Mouse (Mus musculus) limb, embryonic 12.5 days (tissue): Measurements from ENCODE around the gene Comt. TPM values are rescaled to one million over a fixed set of nuclear protein-coding genes. Genes with fewer than 3 reads are reported as not detected.

Source experiments
- ATAC-seq: fragments of 200-750 bp; cut with Nextera tagmentation; 2 replicates; pipeline ENCODE4 v1.8.0; 2017; ENCODE audit warnings: low read depth, moderate TSS enrichment; ENCODE audit not compliant: insufficient number of reproducible peaks, insufficient read depth, low FRiP score, low TSS enrichment
- H3K27ac ChIP-seq: fragments of 300-500 bp; sonication (generic); 2 replicates; pipeline ENCODE4 v1.5.1; 2016; ENCODE audit warnings: mild to moderate bottlenecking, moderate library complexity
- H3K27me3 ChIP-seq: fragments of 300-500 bp; sonication (generic); 2 replicates; pipeline ENCODE4 v1.6.1; 2016; ENCODE audit warnings: mild to moderate bottlenecking, moderate library complexity
- H3K36me3 ChIP-seq: fragments of 300-500 bp; sonication (generic); 2 replicates; pipeline ENCODE4 v1.6.1; 2016; ENCODE audit warnings: mild to moderate bottlenecking, moderate library complexity
- H3K4me1 ChIP-seq: fragments of 300-500 bp; sonication (generic); replicated peaks from 2 replicates; pipeline ENCODE4 v1.6.1; 2016
- H3K4me2 ChIP-seq: fragments of 300-500 bp; sonication (generic); 2 replicates; pipeline ENCODE4 v1.6.1; 2016; ENCODE audit warnings: mild to moderate bottlenecking, moderate library complexity
- H3K4me3 ChIP-seq: fragments of 300-500 bp; sonication (generic); replicated peaks from 2 replicates; pipeline ENCODE4 v1.5.1; 2016; ENCODE audit warnings: mild to moderate bottlenecking
- H3K9ac ChIP-seq: fragments of 300-500 bp; sonication (generic); replicated peaks from 2 replicates; pipeline ENCODE4 v1.6.1; 2016; ENCODE audit warnings: mild to moderate bottlenecking, moderate library complexity
- H3K9me3 ChIP-seq: fragments of 300-500 bp; sonication (generic); 2 replicates; pipeline ENCODE4 v1.6.1; 2016; ENCODE audit warnings: mild to moderate bottlenecking, moderate library complexity
- WGBS: fragments of 180-500 bp; shearing (Covaris S2); methylation state at CpG from one replicate; pipeline ENCODE4 v1.1.7; 2016; 5-methylcytosine and 5-hydroxymethylcytosine counted together
- polyA plus RNA-seq: library from polyadenylated mRNA; unstranded; fragments of >200 nt; fragmentation: Nextera tagmentation; extraction: Ambion mirVana; gene quantifications from 2 replicates; pipeline ENCODE4 v1.2.1, GENCODE M21; 2016

Comt gene
- polyA plus RNA-seq, 1 experiment from 2014 or later, result 66.5 TPM

GRCm38 (mm10) chr16:18459955-18460370, 33.3 kb upstream of the Comt start:
- H3K9me3 ChIP-seq, result no peaks in the 10 kb centered on the region
- peak; percentile 44 for ATAC-seq
- H3K4me2 ChIP-seq, result peak overlapping the region; percentile 40
- H3K4me3 ChIP-seq, result no peak overlapping the region
- 1% methylated on average over 11 of the region's 11 CpGs for WGBS
- H3K27me3 ChIP-seq, result peaks cover 10% of the 10 kb centered on the region; the same call in 1 of the 2 replicates
- H3K36me3 ChIP-seq, result peaks cover 7% of the 10 kb centered on the region; the same call in 1 of the 2 replicates
- peaks cover 30% of the 10 kb centered on the region for H3K4me1 ChIP-seq
- H3K27ac ChIP-seq, result peak overlapping the region; percentile 56
- no peak overlapping the region; the same call in 1 of the 2 replicates for H3K9ac ChIP-seq

DNA sequence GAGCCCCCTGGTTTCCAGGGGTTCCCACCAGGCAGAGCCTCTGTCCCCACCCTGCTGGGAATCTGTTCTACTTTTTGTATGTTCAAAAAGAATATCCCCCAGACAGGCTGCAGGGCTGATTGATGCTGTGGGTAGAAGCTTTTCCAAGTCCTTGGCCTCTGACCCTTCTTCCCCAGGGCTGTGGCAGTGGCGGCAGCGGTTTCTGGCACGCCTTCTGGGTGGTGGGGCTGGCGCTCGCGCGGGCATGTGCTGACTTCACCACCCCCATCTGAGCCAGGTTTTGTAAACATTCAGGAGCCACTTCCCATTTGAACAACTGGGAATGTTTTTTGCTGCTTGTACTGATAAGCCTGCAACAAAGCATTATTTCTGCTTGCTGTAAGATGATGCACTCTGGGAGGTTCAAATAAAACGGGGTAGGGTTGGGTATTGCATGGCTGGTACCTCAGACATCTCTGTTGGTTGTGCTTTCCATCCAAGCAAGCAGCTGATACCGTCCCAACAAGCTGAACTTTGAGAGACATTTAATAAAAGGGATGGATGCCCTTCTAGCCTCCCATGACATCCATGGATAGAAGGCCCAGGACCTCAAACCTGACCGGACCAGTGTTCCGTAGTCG, 32.8 kb upstream of the Comt start:
- H3K27me3 ChIP-seq, result peaks cover 10% of the 10 kb centered on the region; the same call in 1 of the 2 replicates
- peaks cover 30% of the 10 kb centered on the region for H3K4me1 ChIP-seq
- 17% methylated on average over 12 of the region's 12 CpGs for WGBS

DNA sequence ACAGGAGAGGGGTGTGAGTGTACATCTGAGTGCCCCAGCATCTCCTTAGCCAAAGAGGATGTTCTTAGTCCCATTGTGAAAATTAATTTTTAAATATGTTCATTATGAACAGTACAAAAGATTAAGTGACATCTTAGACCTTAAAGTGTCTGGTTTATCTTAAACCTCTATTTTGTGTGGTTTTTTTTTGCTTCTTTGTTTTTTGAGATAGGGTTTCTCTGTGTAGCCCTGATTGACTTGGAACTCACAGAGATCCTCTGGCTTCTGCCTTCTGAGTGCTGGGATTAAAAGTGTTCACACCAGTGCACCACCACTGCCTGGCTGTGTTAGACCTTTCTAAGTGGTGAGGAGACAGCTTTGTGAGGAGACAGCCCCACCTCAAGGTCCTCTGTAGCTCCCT, 32.0 kb upstream of the Comt start:
- H3K4me3 ChIP-seq, result no peak overlapping the region
- no peak overlapping the region for H3K4me2 ChIP-seq
- no peak overlapping the region for H3K9ac ChIP-seq
- peaks cover 14% of the 10 kb centered on the region; the same call in 1 of the 2 replicates for H3K36me3 ChIP-seq
- peaks cover 27% of the 10 kb centered on the region for H3K4me1 ChIP-seq
- H3K9me3 ChIP-seq, result no peaks in the 10 kb centered on the region
- no peak overlapping the region; the same call in 1 of the 2 replicates for H3K27ac ChIP-seq
- ATAC-seq, result no peak
- peaks cover 10% of the 10 kb centered on the region; the same call in 1 of the 2 replicates for H3K27me3 ChIP-seq

More for the DNA sequence above, 32.8 kb upstream of the Comt start:
- no peak overlapping the region for H3K4me3 ChIP-seq
- no peaks in the 10 kb centered on the region for H3K9me3 ChIP-seq
- H3K36me3 ChIP-seq, result peaks cover 12% of the 10 kb centered on the region; the same call in 1 of the 2 replicates
- peak overlapping the region; percentile 56 for H3K27ac ChIP-seq
- H3K4me2 ChIP-seq, result peak overlapping the region; percentile 40
- peak; percentile 5; the same call in 1 of the 2 replicates for ATAC-seq
- H3K9ac ChIP-seq, result no peak overlapping the region; the same call in none of the 2 replicates

DNA sequence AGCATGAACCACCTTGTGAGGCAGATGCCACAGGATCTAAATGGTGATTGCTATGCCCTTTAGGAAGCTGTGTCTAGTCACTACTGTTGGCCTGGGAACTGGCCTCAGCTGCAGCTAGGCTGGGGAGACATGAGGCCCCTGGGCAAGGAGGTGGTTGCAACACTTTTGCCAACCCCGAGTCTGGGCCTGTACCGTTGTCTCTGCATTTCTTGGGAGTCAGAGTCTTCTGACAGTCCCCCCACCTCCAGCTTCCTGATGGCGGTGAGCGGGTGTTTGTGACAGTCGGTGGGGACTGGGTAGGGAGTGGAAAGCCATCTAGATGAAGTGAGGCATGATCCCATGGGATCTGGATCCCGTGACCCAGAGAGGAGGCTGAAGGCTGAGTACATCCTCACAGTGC, 28.8 kb upstream of the Comt start:
- H3K36me3 ChIP-seq, result peaks cover 14% of the 10 kb centered on the region; the same call in 1 of the 2 replicates
- no peak overlapping the region for H3K27ac ChIP-seq
- WGBS, result 91% methylated on average over 6 of the region's 6 CpGs
- no peaks in the 10 kb centered on the region for H3K9me3 ChIP-seq
- H3K4me2 ChIP-seq, result no peak overlapping the region
- H3K4me1 ChIP-seq, result peaks cover 23% of the 10 kb centered on the region
- H3K4me3 ChIP-seq, result no peak overlapping the region
- H3K9ac ChIP-seq, result no peak overlapping the region
- peaks cover 9% of the 10 kb centered on the region; the same call in 1 of the 2 replicates for H3K27me3 ChIP-seq
- ATAC-seq, result no peak

- H3K36me3 ChIP-seq, result peaks cover 14% of the 10 kb centered on the region; the same call in 1 of the 2 replicates
- peaks cover 13% of the 10 kb centered on the region for H3K4me1 ChIP-seq
- H3K9me3 ChIP-seq, result no peaks in the 10 kb centered on the region
- H3K4me2 ChIP-seq, result no peak overlapping the region
- no peaks in the 10 kb centered on the region for H3K27me3 ChIP-seq
- no peak overlapping the region for H3K27ac ChIP-seq
- no peak for ATAC-seq
- H3K4me3 ChIP-seq, result no peak overlapping the region
- WGBS, result 24% methylated on average over 5 of the region's 5 CpGs
- H3K9ac ChIP-seq, result no peak overlapping the region
Measured at GRCm38 (mm10) chr16:18453846-18454245, 27.2 kb upstream of the Comt start.

DNA sequence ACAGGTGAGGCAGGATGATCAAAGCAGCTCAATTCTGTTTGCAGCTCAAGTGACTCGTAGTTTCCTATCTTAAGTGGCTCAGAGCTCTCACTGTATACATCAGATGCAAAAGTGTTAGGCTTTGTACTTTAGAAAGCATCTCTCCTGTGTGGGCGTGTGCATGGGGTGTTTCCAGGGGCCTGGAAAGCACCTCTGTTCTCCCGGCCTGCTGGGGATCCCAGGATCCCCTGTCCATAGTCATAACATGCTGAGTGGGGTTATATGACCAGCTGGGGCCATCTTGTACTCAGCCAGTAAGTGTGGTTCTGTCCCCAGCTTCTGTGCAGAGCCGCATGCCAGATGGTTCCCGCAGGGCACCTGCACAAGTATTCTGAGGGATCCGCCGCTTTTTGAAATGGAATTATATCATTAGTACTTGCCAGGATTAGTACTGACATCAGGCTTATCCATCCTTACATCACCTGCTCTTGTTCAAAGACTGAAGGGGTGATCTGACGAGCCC, 25.8 kb upstream of the Comt start:
- WGBS, result 79% methylated on average over 8 of the region's 8 CpGs
- H3K36me3 ChIP-seq, result peaks cover 14% of the 10 kb centered on the region; the same call in 1 of the 2 replicates
- no peak for ATAC-seq
- H3K4me2 ChIP-seq, result no peak overlapping the region
- H3K4me3 ChIP-seq, result no peak overlapping the region
- peaks cover 26% of the 10 kb centered on the region for H3K4me1 ChIP-seq
- no peaks in the 10 kb centered on the region for H3K27me3 ChIP-seq
- no peak overlapping the region for H3K9ac ChIP-seq
- no peaks in the 10 kb centered on the region for H3K9me3 ChIP-seq
- no peak overlapping the region for H3K27ac ChIP-seq

- H3K9me3 ChIP-seq, result no peaks in the 10 kb centered on the region
- no peak overlapping the region for H3K4me3 ChIP-seq
- WGBS, result 45% methylated on average over 9 of the region's 9 CpGs
- H3K36me3 ChIP-seq, result peaks cover 14% of the 10 kb centered on the region; the same call in 1 of the 2 replicates
- no peak overlapping the region for H3K27ac ChIP-seq
- H3K27me3 ChIP-seq, result no peaks in the 10 kb centered on the region
- H3K4me2 ChIP-seq, result no peak overlapping the region
- ATAC-seq, result no peak
- H3K4me1 ChIP-seq, result peaks cover 31% of the 10 kb centered on the region
- no peak overlapping the region for H3K9ac ChIP-seq
Measured at GRCm38 (mm10) chr16:18451486-18452181, 25.0 kb upstream of the Comt start.

- Histone ChIP-seq H3K4me3 (no peak overlapping the region), H3K9ac (no peak overlapping the region), H3K4me1 (peaks cover 31% of the 10 kb centered on the region), H3K36me3 (peaks cover 5% of the 10 kb centered on the region; the same call in 1 of the 2 replicates), H3K9me3 (no peaks in the 10 kb centered on the region), H3K27ac (no peak overlapping the region), H3K27me3 (no peaks in the 10 kb centered on the region), H3K4me2 (no peak overlapping the region)
- WGBS, result 86% methylated on average over 4 of the region's 4 CpGs
- no peak for ATAC-seq
Measured at GRCm38 (mm10) chr16:18449005-18449404, 22.4 kb upstream of the Comt start.

- WGBS, result 41% methylated on average over 6 of the region's 6 CpGs
- peak overlapping the region; percentile 64; the same call in 1 of the 2 replicates for H3K27ac ChIP-seq
- peaks cover 31% of the 10 kb centered on the region for H3K4me1 ChIP-seq
- peaks cover 5% of the 10 kb centered on the region; the same call in 1 of the 2 replicates for H3K36me3 ChIP-seq
- no peaks in the 10 kb centered on the region for H3K27me3 ChIP-seq
- ATAC-seq, result peak; percentile 63; the same call in 1 of the 2 replicates
- no peak overlapping the region for H3K4me2 ChIP-seq
- no peaks in the 10 kb centered on the region for H3K9me3 ChIP-seq
- H3K4me3 ChIP-seq, result no peak overlapping the region
- H3K9ac ChIP-seq, result no peak overlapping the region
Measured at GRCm38 (mm10) chr16:18448104-18448503, 21.5 kb upstream of the Comt start.

- Histone ChIP-seq H3K27ac (peak overlapping the region; percentile 85), H3K4me1 (peaks cover 30% of the 10 kb centered on the region), H3K9ac (no peak overlapping the region), H3K4me2 (no peak overlapping the region), H3K36me3 (peaks cover 5% of the 10 kb centered on the region; the same call in 1 of the 2 replicates), H3K4me3 (no peak overlapping the region), H3K27me3 (no peaks in the 10 kb centered on the region), H3K9me3 (no peaks in the 10 kb centered on the region)
- ATAC-seq, result no peak
Measured at GRCm38 (mm10) chr16:18447243-18447642, 20.6 kb upstream of the Comt start.

- ATAC-seq, result peak; percentile 64; the same call in 1 of the 2 replicates
- WGBS, result 20% methylated on average over 8 of the region's 8 CpGs
- H3K9me3 ChIP-seq, result no peaks in the 10 kb centered on the region
- no peak overlapping the region for H3K4me3 ChIP-seq
- no peak overlapping the region for H3K27ac ChIP-seq
- no peak overlapping the region for H3K4me2 ChIP-seq
- H3K9ac ChIP-seq, result no peak overlapping the region
- peaks cover 21% of the 10 kb centered on the region for H3K36me3 ChIP-seq
- peaks cover 14% of the 10 kb centered on the region for H3K4me1 ChIP-seq
- no peaks in the 10 kb centered on the region for H3K27me3 ChIP-seq
Measured at GRCm38 (mm10) chr16:18443385-18443841, 16.8 kb upstream of the Comt start.
